Mouse (Mus musculus) ES-E14 (cell line): ENCODE data around the gene Ppargc1a.

Source experiments
- HCFC1 ChIP-seq: IDR thresholded peaks from 2 replicates; pipeline ENCODE4 v1.6.1; 2012; ENCODE audit warnings: low read length, inconsistent platforms, borderline replicate concordance; ENCODE audit not compliant: insufficient read depth
- MAFK ChIP-seq: IDR thresholded peaks from 2 replicates; pipeline ENCODE4 v1.6.1; 2014; ENCODE audit warnings: mild to moderate bottlenecking, low read depth, low read length, inconsistent platforms; ENCODE audit not compliant: insufficient read depth
- ZC3H11A ChIP-seq: IDR thresholded peaks from 2 replicates; pipeline ENCODE4 v1.6.1; 2012; ENCODE audit warnings: low read depth, mild to moderate bottlenecking, inconsistent platforms, low read length, borderline replicate concordance
- ZNF384 ChIP-seq: IDR thresholded peaks from 2 replicates; pipeline ENCODE4 v1.6.1; 2012; ENCODE audit warnings: low read depth, low read length, inconsistent platforms

GRCm38 (mm10) chr5:51568198-51568690 is 718 bp upstream of the Ppargc1a start:
- no peak for TF ChIP-seq ZNF384
- TF ChIP-seq MAFK = no peak
- no peak for TF ChIP-seq ZC3H11A
- no peak for TF ChIP-seq HCFC1
